Mouse (Mus musculus): Measurements from ENCODE around the gene Mrpl21.

DNA sequence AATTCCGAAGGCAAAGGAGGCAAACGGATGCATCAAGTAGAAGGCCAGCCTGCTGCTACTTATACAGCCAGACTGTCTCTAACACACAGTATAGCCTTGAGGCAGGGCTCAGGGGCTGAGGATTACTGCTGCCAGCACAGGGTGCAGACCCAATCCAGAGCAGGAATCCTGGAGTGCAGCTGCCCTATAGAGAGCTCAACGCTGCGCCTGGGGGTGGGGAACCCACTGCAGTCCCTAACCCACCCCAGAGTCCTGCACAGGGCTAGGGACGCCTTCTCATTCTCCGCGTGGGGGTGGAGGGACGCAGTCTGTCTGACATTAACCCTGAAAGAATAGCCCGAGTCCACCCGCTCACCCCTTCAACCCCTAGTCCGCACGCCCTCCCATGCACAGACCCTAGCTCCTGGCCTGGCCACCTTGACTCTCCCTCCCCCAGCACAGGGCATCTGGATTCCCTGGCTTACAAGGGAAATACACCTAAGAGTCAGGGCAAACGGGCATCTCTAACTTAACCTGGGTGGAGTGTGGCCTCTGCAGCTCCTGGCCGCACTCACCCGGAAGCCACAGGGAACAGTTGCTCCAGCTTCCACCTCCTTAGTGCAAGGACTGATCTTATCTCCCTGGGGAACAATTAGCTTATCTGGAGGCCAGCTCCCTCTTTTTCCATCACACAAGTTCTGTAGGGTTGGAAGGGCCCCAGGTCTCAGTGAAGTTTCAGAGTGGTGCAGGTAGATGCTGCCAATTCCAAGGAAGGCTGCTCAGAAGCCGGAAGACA lies 24.7 kb downstream of the Mrpl21 start:
- TF ChIP-seq ZMIZ1 (IDR thresholded peaks at IDR 0.05; ENCODE audit: low read depth, low read length): no peak
- TF ChIP-seq MAZ (IDR thresholded peaks at IDR 0.05; ENCODE audit: low read depth, low read length): no peak
- TF ChIP-seq GABPA (IDR thresholded peaks at IDR 0.05; ENCODE audit: low read depth, low read length): no peak
- TF ChIP-seq EP300 (IDR thresholded peaks at IDR 0.05; ENCODE audit: low read depth in 1 of 2, low read length in 2 of 2): no peak
- no peak for TF ChIP-seq CTCF (IDR thresholded peaks at IDR 0.05 in 2 of 3, conservative IDR thresholded peaks at IDR 0.05 in 1 of 3; ENCODE audit: control insufficient read depth in 1 of 3, insufficient read depth in 1 of 3, low read depth in 2 of 3, low read length in 3 of 3, poor library complexity in 1 of 3, severe bottlenecking in 1 of 3)
- TF ChIP-seq POLR2A (IDR thresholded peaks at IDR 0.05; ENCODE audit: control insufficient read depth in 1 of 2, insufficient read depth in 1 of 2, low read depth in 1 of 2, low read length in 2 of 2, poor library complexity in 1 of 2): no peak
- TF ChIP-seq ETS1 (IDR thresholded peaks at IDR 0.05; ENCODE audit: low read depth, low read length): no peak
- TF ChIP-seq USF1 (IDR thresholded peaks at IDR 0.05; ENCODE audit: low read depth, low read length): no peak
- TF ChIP-seq NELFE (IDR thresholded peaks at IDR 0.05; ENCODE audit: low read depth, low read length): no peak
- TF ChIP-seq TBP (IDR thresholded peaks at IDR 0.05; ENCODE audit: low read depth, low read length): no peak
